Mouse (Mus musculus): ENCODE results near the gene Asb2. TPM values are rescaled to one million over a fixed set of nuclear protein-coding genes. Genes with fewer than 3 reads are reported as not detected.

The Asb2 gene
- polyA plus RNA-seq, 1 experiment, result 1.7 TPM

DNA sequence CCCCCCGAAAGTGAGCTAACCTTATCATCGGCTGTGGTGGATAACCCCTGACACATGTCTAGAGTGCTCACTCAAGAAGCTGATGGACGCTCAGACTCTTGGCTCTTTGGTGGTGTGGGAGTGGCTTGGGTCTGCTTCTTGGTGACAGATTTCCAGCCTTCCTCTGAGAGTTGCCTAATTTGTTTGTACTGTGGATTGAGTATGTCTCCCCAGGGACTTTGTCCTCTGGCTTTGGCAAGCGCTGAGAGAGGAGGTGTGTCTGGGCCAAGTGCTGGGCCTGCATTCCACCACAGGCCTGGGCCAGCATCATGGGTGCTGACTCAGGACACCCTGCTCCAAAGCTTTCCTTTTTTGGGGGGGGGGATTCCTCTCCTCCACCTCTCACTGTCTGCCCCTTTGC lies 73.9 kb downstream of the Asb2 start:
- no peaks in the 10 kb centered on the region for H3K4me1 ChIP-seq
- H3K4me3 ChIP-seq (replicated peaks), result no peak overlapping the region
- no peaks in the 10 kb centered on the region for H3K9me3 ChIP-seq
- H3K36me3 ChIP-seq (replicated peaks; ENCODE audit: low read length), result no peaks in the 10 kb centered on the region
- H3K27me3 ChIP-seq (replicated peaks), result no peaks in the 10 kb centered on the region
- no peak for TF ChIP-seq FLI1 (IDR thresholded peaks at IDR 0.05; ENCODE audit: low read length)
- TF ChIP-seq GATA1 (IDR thresholded peaks at IDR 0.05; ENCODE audit: borderline replicate concordance, low read length), result no peak

DNA sequence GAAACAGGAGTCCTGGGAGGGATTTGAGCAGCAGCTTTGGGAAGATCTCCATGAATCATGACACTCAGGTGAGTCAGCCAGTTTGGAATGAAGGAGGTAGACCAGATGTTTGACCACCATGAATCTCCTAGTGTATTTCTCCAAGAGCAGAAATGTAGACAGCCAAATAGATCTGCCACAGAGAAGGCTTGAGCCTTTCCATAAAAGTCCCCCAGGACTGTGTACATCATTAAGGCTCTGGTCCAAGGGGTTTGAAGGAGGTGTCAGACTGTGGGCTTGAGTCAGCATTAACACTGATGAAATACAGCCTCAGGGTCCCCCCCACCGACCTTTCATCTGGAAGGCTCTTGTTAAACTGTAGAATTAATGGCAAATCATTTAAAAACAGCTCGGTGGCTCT lies 74.3 kb downstream of the Asb2 start:
- Histone ChIP-seq H3K36me3 (replicated peaks; ENCODE audit: low read length) (no peaks in the 10 kb centered on the region), H3K27me3 (replicated peaks) (no peaks in the 10 kb centered on the region), H3K4me1 (no peaks in the 10 kb centered on the region), H3K4me3 (replicated peaks) (no peak overlapping the region), H3K9me3 (no peaks in the 10 kb centered on the region)
- TF ChIP-seq GATA1 (IDR thresholded peaks at IDR 0.05; ENCODE audit: borderline replicate concordance, low read length), result no peak
- TF ChIP-seq FLI1 (IDR thresholded peaks at IDR 0.05; ENCODE audit: low read length), result no peak

DNA sequence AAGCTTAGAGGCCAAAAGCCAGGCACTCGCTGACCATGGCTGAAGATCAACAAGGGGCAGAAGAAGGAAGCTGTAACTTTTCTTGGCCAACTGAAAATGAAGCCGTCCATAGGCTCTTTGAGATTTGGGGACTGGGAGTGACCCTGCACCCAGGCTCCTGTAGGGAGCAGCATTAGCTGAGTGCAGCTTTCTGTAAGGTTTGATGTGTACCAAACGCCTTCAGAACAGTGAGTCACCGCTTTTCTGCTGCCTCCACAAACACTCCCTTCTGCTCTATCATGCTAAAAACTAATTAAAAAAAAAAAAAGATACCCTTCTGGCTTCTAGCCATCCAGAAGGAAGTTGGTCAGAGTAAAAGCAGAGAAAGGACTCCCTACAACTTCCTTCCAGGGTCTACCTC lies 79.4 kb downstream of the Asb2 start:
- H3K27me3 ChIP-seq (replicated peaks), result no peaks in the 10 kb centered on the region
- no peaks in the 10 kb centered on the region for H3K36me3 ChIP-seq (replicated peaks; ENCODE audit: low read length)
- no peaks in the 10 kb centered on the region for H3K4me1 ChIP-seq
- H3K9me3 ChIP-seq, result no peaks in the 10 kb centered on the region
- TF ChIP-seq FLI1 (IDR thresholded peaks at IDR 0.05; ENCODE audit: low read length) (no peak), GATA1 (IDR thresholded peaks at IDR 0.05; ENCODE audit: borderline replicate concordance, low read length) (no peak)
- no peak overlapping the region for H3K4me3 ChIP-seq (replicated peaks)

DNA sequence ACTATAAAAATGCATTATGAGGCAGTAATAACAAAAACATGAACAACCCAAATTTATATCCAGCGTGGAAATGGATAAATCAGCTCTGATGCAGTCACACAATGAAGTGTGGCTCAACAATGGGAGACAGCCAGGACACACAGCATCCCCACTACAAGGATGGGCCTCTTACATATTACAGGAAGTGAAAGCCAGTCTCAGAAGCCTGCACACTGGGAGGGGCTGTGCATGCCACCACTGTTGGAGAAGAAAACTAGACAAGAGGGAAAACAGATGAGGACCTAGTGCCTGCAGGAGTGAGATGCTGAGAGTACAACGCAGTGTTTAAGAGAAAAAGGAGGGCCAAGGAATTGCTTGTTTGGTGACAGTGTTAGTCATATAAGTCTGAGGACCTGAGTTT lies 82.1 kb downstream of the Asb2 start:
- Histone ChIP-seq H3K4me1 (no peaks in the 10 kb centered on the region), H3K4me3 (replicated peaks) (no peak overlapping the region), H3K36me3 (replicated peaks; ENCODE audit: low read length) (no peaks in the 10 kb centered on the region), H3K9me3 (no peaks in the 10 kb centered on the region), H3K27me3 (replicated peaks) (no peaks in the 10 kb centered on the region)
- TF ChIP-seq FLI1 (IDR thresholded peaks at IDR 0.05; ENCODE audit: low read length) (no peak), GATA1 (IDR thresholded peaks at IDR 0.05; ENCODE audit: borderline replicate concordance, low read length) (no peak)

DNA sequence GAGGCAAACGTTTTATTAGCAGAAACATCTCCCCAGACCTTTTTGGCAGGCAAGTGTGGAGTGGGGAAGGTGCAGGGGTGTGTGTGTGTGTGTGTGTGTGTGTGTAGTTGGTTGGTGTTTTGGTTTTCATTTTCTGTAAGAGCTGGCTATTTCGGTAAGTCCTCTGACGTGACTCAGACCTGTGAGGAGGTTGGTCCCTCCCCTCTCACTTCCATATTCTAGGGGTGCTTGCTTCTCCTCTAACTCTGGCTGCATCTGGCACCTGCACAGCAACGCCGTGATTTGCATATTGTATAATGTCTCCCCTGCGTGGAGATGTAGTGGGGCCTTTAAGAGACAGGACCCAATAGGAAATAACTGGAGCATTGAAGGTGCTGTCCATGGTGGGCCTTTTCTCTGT lies 82.8 kb downstream of the Asb2 start:
- Histone ChIP-seq H3K4me3 (replicated peaks) (no peak overlapping the region), H3K36me3 (replicated peaks; ENCODE audit: low read length) (no peaks in the 10 kb centered on the region), H3K4me1 (no peaks in the 10 kb centered on the region), H3K27me3 (replicated peaks) (no peaks in the 10 kb centered on the region), H3K9me3 (no peaks in the 10 kb centered on the region)
- TF ChIP-seq GATA1 (IDR thresholded peaks at IDR 0.05; ENCODE audit: borderline replicate concordance, low read length) (no peak), FLI1 (IDR thresholded peaks at IDR 0.05; ENCODE audit: low read length) (no peak)

DNA sequence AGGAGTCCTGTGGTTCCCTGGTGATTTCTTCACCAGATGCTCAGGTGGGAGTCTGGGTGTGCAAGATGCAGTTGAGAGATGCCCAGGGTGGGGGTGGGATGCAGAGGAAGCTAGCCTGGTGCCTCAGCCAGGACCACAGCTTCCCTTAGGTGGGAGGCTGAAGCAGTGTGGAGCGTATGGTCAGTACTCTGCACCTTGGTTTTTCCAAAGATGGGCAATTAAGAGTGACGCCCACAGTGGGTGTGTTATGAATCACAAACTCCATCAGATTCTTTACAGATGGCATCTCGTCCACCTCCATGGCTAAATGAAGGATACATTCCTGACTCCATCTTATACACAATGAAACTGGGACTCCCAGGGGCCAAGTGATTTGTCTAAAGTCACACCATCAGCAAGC lies 83.6 kb downstream of the Asb2 start:
- Histone ChIP-seq H3K36me3 (replicated peaks; ENCODE audit: low read length) (no peaks in the 10 kb centered on the region), H3K4me1 (no peaks in the 10 kb centered on the region), H3K9me3 (no peaks in the 10 kb centered on the region), H3K27me3 (replicated peaks) (no peaks in the 10 kb centered on the region), H3K4me3 (replicated peaks) (no peak overlapping the region)
- TF ChIP-seq FLI1 (IDR thresholded peaks at IDR 0.05; ENCODE audit: low read length) (no peak), GATA1 (IDR thresholded peaks at IDR 0.05; ENCODE audit: borderline replicate concordance, low read length) (no peak)

Other genes starting within 250 kb of the Asb2 start
- gene Prima1, start 113.9 kb downstream of the Asb2 start, polyA plus RNA-seq (2012; ENCODE audit: insufficient read depth, low replicate concordance), result not detected in 2 replicates
- not detected in 2 replicates for gene Fam181a, start 45.0 kb downstream of the Asb2 start, polyA plus RNA-seq (2012; ENCODE audit: insufficient read depth, low replicate concordance)
- 0.66 and 0.79 TPM in 2 replicates for gene Otub2, start 32.7 kb upstream of the Asb2 start, polyA plus RNA-seq (2012; ENCODE audit: insufficient read depth, low replicate concordance)
- 0.28 TPM in 1 of 2 replicates, not detected in the other for gene 9330161L09Rik, start 51.8 kb upstream of the Asb2 start, polyA plus RNA-seq (2012; ENCODE audit: insufficient read depth, low replicate concordance)
- 8.3 and 20.3 TPM in 2 replicates for gene Ddx24, start 69.8 kb upstream of the Asb2 start, polyA plus RNA-seq (2012; ENCODE audit: insufficient read depth, low replicate concordance)
- gene Ifi27, start 78.2 kb upstream of the Asb2 start, polyA plus RNA-seq (2012; ENCODE audit: insufficient read depth, low replicate concordance), result 4.1 TPM in 1 of 2 replicates, not detected in the other
- 26.7 TPM in 1 of 2 replicates, not detected in the other for gene Ifi27l2a, start 87.7 kb upstream of the Asb2 start, polyA plus RNA-seq (2012; ENCODE audit: insufficient read depth, low replicate concordance)
- gene Ifi27l2b, start 101.2 kb upstream of the Asb2 start, polyA plus RNA-seq (2012; ENCODE audit: insufficient read depth, low replicate concordance), result not detected in 2 replicates
- not detected in 2 replicates for gene Ppp4r4, start 176.3 kb upstream of the Asb2 start, polyA plus RNA-seq (2012; ENCODE audit: insufficient read depth, low replicate concordance)